Mouse (Mus musculus): ENCODE results near the gene Mrgprb1.
"Not testable (repeated sequence)": the region's sequence is repeated elsewhere in the genome, so short reads cannot be mapped to it uniquely, and the experiment has no call there.

The Mrgprb1 gene

GRCm38 (mm10) chr7:48456242-48456641, at the start of gene Mrgprb1:
Gene Mrgprb1 (minus strand): TSS chr7:48456342.
- no peak for DNase-seq

- no peak for DNase-seq
Measured at GRCm38 (mm10) chr7:48499221-48499620, 43.1 kb upstream of the Mrgprb1 start, which contains the start of gene Mrgprx2. Gene Mrgprx2 (minus strand): TSS chr7:48499321.

GRCm38 (mm10) chr7:48436581-48436980, 19.6 kb downstream of the Mrgprb1 start:
- DNase-seq = no peak

- not testable (repeated sequence) for DNase-seq
Measured at GRCm38 (mm10) chr7:48435936-48436335, 20.2 kb downstream of the Mrgprb1 start.

All from embryo, embryonic 11 days (tissue).